Mouse (Mus musculus) layer of hippocampus, postnatal 10 days (tissue): Measurements from ENCODE around the gene Zbtb21. TPM values are rescaled to one million over a fixed set of nuclear protein-coding genes. Genes with fewer than 3 reads are reported as not detected.

Experiments
- total RNA-seq, 2 experiments: library from RNA; stranded (reverse); gene quantifications; 2 replicates each; pipeline ENCODE4 v1.2.3; 2021

Zbtb21 gene
- total RNA-seq, 2 experiments from 2014 or later: 23.9 TPM

Other genes starting within 250 kb of the Zbtb21 start
- under 1 TPM; 0.36 to 0.39 TPM for gene Ripk4, start 198.8 kb downstream of the Zbtb21 start, total RNA-seq
- gene Prdm15, start 110.8 kb downstream of the Zbtb21 start, total RNA-seq: 10 to 100 TPM; 16.6 to 21.0 TPM
- gene C2cd2, start within 50 bp of the Zbtb21 start, total RNA-seq: 10 to 100 TPM; 22.1 to 26.3 TPM
- 10 to 100 TPM; 18.8 to 30.4 TPM for gene B230307C23Rik, start 34.7 kb upstream of the Zbtb21 start, total RNA-seq
- 1 to 10 TPM; 9.0 to 9.5 TPM for gene A630089N07Rik, start 119.8 kb upstream of the Zbtb21 start, total RNA-seq